Mouse (Mus musculus): ENCODE data around the gene Gm28539. TPM values are rescaled to one million over a fixed set of nuclear protein-coding genes. Genes with fewer than 3 reads are reported as not detected.
A peak's percentile ranks its signal among the peaks of the same experiment; 100 is the strongest.

The Gm28539 gene
- polyA plus RNA-seq, 1 experiment from 2014 or later: not detected

DNA sequence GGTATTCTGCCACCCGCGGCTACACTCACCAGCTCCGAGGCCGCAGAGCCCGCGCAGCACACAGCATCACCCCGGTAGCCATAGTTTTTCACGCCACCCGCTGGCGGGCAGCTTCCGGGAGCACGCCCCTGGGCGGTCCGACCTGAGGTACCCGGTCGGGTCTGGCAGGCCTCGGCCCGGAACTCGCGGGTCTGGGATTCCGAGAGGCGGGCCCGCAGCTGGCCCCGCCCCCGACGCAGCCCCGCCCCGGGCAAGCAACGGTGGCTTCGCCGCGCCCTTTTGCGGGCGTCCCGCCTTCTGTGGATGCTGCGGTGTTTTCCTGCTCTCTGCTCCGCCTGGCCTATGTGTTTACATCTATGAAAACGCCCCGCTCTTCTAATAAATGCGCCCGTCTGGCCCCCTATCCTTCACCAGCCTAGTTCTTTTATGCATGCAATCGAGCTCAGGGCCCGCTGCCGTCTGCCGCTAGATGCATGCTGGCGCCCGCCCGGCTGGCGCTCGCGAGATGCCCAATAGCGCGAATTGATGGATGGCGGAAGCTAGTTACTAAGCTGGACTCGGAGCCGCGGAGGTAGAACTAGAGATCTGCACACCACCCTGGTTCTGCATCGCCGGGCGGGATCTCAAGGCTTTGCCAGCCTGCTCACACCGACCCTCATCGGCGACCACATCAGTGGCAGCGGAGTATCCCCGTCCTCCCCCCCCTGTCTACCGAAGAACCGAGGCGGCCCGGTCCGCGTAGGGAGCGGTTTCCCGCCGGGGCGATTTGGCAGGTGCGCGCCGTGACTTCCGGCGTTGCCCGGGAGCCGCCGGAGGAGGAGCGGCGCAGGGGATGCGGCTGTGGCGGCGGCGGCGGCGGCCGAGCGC lies 40.3 kb downstream of the Gm28539 start, which contains the start of the genes Mrpl40 and Hira:
Gene Mrpl40 (minus strand): TSS at position 421 of the 867 bp plus-strand sequence.
Gene Hira (plus strand): TSS at position 596 of the 867 bp plus-strand sequence.
- Histone ChIP-seq H3K36me3 (ENCODE audit: control insufficient read depth, insufficient read depth, low read length) (peaks cover 20% of the 10 kb centered on the region), H3K4me1 (ENCODE audit: control insufficient read depth, insufficient read depth, low read length) (peaks cover 4% of the 10 kb centered on the region; the same call in 1 of the 2 replicates), H3K9me3 (ENCODE audit: control insufficient read depth, low read depth, low read length) (no peaks in the 10 kb centered on the region), H3K27me3 (ENCODE audit: control insufficient read depth, insufficient read depth, low read length) (no peaks in the 10 kb centered on the region), H3K4me2 (replicated peaks; ENCODE audit: low read depth, low read length) (peak within 1 kb of the TSS; percentile 73), H3K27ac (ENCODE audit: low read length) (peak within 1 kb of the TSS; percentile 93), H3K4me3 (ENCODE audit: low read depth, low read length) (peak within 1 kb of the TSS; percentile 81), H3K9ac (replicated peaks; ENCODE audit: low read depth, low read length) (peak within 1 kb of the TSS; percentile 90)
- WGBS: under 1% methylated on average over 89 of the region's 93 CpGs
- ATAC-seq (ENCODE audit: insufficient number of reproducible peaks, insufficient read depth, low FRiP score, low read depth): peak; percentile 95

DNA sequence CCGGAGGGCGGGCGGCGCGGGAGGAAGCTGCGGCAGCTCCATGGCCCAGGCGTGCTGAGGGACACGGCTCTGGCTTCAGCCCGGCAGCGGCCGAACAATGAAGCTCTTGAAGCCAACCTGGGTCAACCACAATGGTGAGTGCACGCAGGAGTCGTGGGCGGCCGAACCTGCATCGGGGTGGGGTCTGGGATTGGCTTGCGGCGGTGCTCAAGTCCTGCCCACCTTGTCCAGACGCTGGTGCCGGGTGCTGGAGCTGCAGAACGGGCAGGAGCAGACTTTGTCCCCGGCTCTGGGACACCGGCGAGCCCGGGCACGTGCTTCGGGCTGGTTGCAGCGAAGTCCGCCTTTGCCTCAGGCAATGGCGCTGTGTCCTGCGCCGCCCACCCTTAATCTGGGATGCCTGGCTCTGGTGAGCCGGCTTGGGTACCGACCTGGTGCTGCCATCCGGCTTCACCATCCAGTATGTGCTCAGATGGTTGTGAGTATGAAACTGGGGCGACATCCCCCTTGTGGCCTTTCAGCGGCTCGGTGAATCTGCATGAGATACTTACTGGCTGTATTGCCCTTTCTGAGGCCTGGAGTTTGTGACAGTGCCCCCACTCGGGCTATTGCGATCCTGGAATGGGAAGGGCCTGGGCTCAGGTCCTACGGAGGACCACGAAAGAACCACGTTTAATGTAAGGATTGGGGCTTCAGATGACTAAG lies 41.2 kb downstream of the Gm28539 start:
- H3K4me3 ChIP-seq (ENCODE audit: low read depth, low read length): peak overlapping the region; percentile 81
- H3K27me3 ChIP-seq (ENCODE audit: control insufficient read depth, insufficient read depth, low read length): no peaks in the 10 kb centered on the region
- H3K4me1 ChIP-seq (ENCODE audit: control insufficient read depth, insufficient read depth, low read length): peaks cover 4% of the 10 kb centered on the region; the same call in 1 of the 2 replicates
- peak overlapping the region; percentile 73 for H3K4me2 ChIP-seq (replicated peaks; ENCODE audit: low read depth, low read length)
- peak overlapping the region; percentile 93 for H3K27ac ChIP-seq (ENCODE audit: low read length)
- ATAC-seq (ENCODE audit: insufficient number of reproducible peaks, insufficient read depth, low FRiP score, low read depth): peak; percentile 35; the same call in 1 of the 2 replicates
- H3K9me3 ChIP-seq (ENCODE audit: control insufficient read depth, low read depth, low read length): no peaks in the 10 kb centered on the region
- H3K36me3 ChIP-seq (ENCODE audit: control insufficient read depth, insufficient read depth, low read length): peaks cover 14% of the 10 kb centered on the region
- peak overlapping the region; percentile 90 for H3K9ac ChIP-seq (replicated peaks; ENCODE audit: low read depth, low read length)
- WGBS: under 1% methylated on average over 42 of the region's 43 CpGs

DNA sequence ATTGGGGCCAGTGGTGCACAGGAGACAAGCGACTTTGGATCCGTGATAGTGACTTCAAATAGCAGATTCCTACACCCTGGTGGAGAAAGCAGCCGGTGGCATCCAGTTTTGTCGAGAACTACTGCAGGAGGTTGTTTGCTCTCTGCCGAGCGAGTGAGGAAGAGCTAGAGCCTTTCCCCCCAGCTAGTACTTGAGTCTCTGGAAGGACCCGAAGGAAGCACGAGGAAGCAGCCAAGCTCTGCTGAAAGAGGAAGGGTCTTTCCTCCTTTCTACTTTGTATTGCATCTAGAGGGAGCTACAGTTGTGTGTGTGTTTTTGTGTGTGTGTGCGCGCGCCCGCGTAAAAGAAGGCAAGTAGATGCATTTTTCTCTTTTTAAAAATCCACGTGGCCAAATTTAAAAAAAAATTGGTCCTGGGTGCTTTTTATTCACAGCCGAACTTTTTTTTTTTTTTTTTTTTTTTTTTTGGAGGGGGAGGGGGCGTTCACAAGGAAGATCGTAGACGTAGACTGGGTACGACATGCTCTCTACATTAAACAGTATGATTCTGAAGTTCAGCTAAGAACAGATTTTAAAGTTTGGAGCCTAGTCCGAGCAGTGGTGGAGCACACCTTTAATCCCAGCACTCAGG lies 41.8 kb downstream of the Gm28539 start:
- 22% methylated on average over 20 of the region's 20 CpGs for WGBS
- Histone ChIP-seq H3K9ac (replicated peaks; ENCODE audit: low read depth, low read length) (peak overlapping the region; percentile 90), H3K4me1 (ENCODE audit: control insufficient read depth, insufficient read depth, low read length) (peaks cover 4% of the 10 kb centered on the region; the same call in 1 of the 2 replicates), H3K9me3 (ENCODE audit: control insufficient read depth, low read depth, low read length) (no peaks in the 10 kb centered on the region), H3K27me3 (ENCODE audit: control insufficient read depth, insufficient read depth, low read length) (no peaks in the 10 kb centered on the region), H3K4me2 (replicated peaks; ENCODE audit: low read depth, low read length) (peak overlapping the region; percentile 73), H3K36me3 (ENCODE audit: control insufficient read depth, insufficient read depth, low read length) (peaks cover 9% of the 10 kb centered on the region), H3K4me3 (ENCODE audit: low read depth, low read length) (peak overlapping the region; percentile 81), H3K27ac (ENCODE audit: low read length) (peak overlapping the region; percentile 93)
- no peak for ATAC-seq (ENCODE audit: insufficient number of reproducible peaks, insufficient read depth, low FRiP score, low read depth)

DNA sequence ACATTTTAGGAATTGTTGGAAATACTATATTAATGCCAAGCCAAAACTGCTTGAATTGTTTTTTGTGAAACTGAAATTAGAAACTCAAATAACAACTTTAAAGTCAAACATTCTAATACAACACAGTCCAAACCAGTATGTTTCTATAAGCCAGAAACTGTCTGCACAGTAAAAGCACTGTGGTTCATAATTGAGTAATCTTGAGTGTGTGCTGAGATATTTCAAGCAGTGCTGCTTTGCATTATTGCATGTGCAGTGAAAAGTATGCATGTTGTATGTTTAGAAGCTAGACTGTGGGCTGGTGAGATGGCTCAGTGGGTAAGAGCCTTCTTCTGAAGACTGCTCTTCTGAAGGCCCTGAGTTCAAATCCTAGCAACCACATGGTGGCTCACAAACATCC lies 47.7 kb downstream of the Gm28539 start:
- Histone ChIP-seq H3K9me3 (ENCODE audit: control insufficient read depth, low read depth, low read length) (no peaks in the 10 kb centered on the region), H3K4me3 (ENCODE audit: low read depth, low read length) (no peak overlapping the region), H3K4me2 (replicated peaks; ENCODE audit: low read depth, low read length) (no peak overlapping the region), H3K4me1 (ENCODE audit: control insufficient read depth, insufficient read depth, low read length) (0 out of 2 replicates have a peak, but pooled peaks cover 4% of the 10 kb centered on the region), H3K27ac (ENCODE audit: low read length) (no peak overlapping the region), H3K9ac (replicated peaks; ENCODE audit: low read depth, low read length) (no peak overlapping the region), H3K27me3 (ENCODE audit: control insufficient read depth, insufficient read depth, low read length) (no peaks in the 10 kb centered on the region), H3K36me3 (ENCODE audit: control insufficient read depth, insufficient read depth, low read length) (no peaks in the 10 kb centered on the region; the same call in 1 of the 2 replicates)
- ATAC-seq (ENCODE audit: insufficient number of reproducible peaks, insufficient read depth, low FRiP score, low read depth): no peak

DNA sequence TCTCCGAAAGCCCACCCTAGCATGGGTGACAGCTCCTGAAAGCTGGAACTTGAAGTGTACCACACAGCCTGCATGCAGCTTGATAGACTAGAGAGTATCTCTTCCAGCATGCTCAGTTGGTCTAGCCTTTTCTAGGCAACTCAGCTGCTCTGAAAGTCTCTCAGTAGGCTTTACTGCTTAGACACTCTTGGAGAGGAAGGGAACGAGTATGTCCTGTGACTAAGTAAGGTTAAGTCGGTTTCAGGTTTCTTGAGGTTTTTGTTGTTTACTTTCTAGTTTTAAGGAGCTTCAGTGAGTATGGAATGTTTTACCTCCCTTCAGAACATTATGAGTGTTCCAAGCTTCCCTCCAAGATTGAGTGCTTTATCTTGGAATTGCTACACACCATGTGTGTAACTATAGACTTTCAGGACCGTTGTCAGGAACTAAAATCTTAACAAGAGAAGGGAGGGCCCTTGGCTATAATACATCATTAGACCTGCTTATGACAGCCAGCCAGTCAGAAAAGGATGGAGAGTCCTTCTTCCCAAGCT lies 57.5 kb downstream of the Gm28539 start:
- H3K4me1 ChIP-seq (ENCODE audit: control insufficient read depth, insufficient read depth, low read length): no peaks in the 10 kb centered on the region
- no peak overlapping the region for H3K4me2 ChIP-seq (replicated peaks; ENCODE audit: low read depth, low read length)
- WGBS: 61% methylated on average over 4 of the region's 4 CpGs
- H3K36me3 ChIP-seq (ENCODE audit: control insufficient read depth, insufficient read depth, low read length): peaks cover 26% of the 10 kb centered on the region
- no peak overlapping the region for H3K9ac ChIP-seq (replicated peaks; ENCODE audit: low read depth, low read length)
- H3K27ac ChIP-seq (ENCODE audit: low read length): no peak overlapping the region
- no peak overlapping the region for H3K4me3 ChIP-seq (ENCODE audit: low read depth, low read length)
- no peaks in the 10 kb centered on the region for H3K9me3 ChIP-seq (ENCODE audit: control insufficient read depth, low read depth, low read length)
- no peaks in the 10 kb centered on the region for H3K27me3 ChIP-seq (ENCODE audit: control insufficient read depth, insufficient read depth, low read length)
- ATAC-seq (ENCODE audit: insufficient number of reproducible peaks, insufficient read depth, low FRiP score, low read depth): no peak

DNA sequence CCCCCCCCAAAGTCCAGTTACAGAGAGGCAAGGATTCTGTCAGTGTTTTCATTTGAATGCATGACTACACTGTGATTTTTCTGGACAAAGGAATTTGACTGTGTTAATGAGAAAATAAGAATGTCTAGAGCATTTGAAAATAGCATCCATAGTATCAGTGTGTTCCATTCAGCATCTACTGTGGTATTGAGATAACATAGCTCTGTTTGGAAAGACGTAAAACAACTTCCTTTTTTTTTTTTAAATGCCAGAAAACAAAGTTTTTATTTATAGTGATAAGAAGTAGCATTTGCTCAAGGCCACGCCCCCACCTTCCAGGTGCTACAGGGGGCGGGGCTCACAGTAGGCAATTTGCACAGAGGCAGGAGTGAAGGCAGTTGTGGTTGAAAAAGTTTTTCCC lies 58.9 kb downstream of the Gm28539 start:
- H3K4me2 ChIP-seq (replicated peaks; ENCODE audit: low read depth, low read length): no peak overlapping the region
- no peak overlapping the region for H3K4me3 ChIP-seq (ENCODE audit: low read depth, low read length)
- ATAC-seq (ENCODE audit: insufficient number of reproducible peaks, insufficient read depth, low FRiP score, low read depth): no peak
- H3K36me3 ChIP-seq (ENCODE audit: control insufficient read depth, insufficient read depth, low read length): peaks cover 32% of the 10 kb centered on the region
- no peak overlapping the region for H3K27ac ChIP-seq (ENCODE audit: low read length)
- no peaks in the 10 kb centered on the region for H3K4me1 ChIP-seq (ENCODE audit: control insufficient read depth, insufficient read depth, low read length)
- no peak overlapping the region for H3K9ac ChIP-seq (replicated peaks; ENCODE audit: low read depth, low read length)
- H3K27me3 ChIP-seq (ENCODE audit: control insufficient read depth, insufficient read depth, low read length): no peaks in the 10 kb centered on the region
- WGBS: 74% methylated on average over 3 of the region's 3 CpGs
- H3K9me3 ChIP-seq (ENCODE audit: control insufficient read depth, low read depth, low read length): no peaks in the 10 kb centered on the region

DNA sequence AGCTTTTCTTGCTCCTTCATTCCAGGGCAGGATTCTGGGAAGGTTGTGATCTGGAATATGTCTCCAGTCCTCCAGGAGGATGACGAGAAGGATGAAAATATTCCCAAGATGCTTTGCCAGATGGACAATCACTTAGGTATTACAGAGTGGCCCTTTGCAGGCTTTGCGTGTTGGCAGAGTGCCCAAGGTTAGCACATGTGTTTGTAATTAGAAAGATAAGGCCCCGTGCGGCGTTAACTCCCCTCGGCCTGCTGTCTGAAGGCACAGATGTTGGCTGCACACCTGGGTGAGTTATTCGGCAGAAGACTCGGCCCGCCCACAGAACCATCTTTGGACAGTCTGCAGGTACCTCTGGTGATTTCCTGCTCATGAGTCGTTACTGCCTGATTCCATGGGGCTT lies 60.0 kb downstream of the Gm28539 start:
- 0 out of 2 replicates have a peak, but pooled peaks have one; percentile 23 for ATAC-seq (ENCODE audit: insufficient number of reproducible peaks, insufficient read depth, low FRiP score, low read depth)
- H3K4me1 ChIP-seq (ENCODE audit: control insufficient read depth, insufficient read depth, low read length): no peaks in the 10 kb centered on the region
- H3K9me3 ChIP-seq (ENCODE audit: control insufficient read depth, low read depth, low read length): no peaks in the 10 kb centered on the region
- no peak overlapping the region for H3K27ac ChIP-seq (ENCODE audit: low read length)
- H3K27me3 ChIP-seq (ENCODE audit: control insufficient read depth, insufficient read depth, low read length): no peaks in the 10 kb centered on the region
- H3K4me2 ChIP-seq (replicated peaks; ENCODE audit: low read depth, low read length): no peak overlapping the region
- 65% methylated on average over 10 of the region's 10 CpGs for WGBS
- H3K9ac ChIP-seq (replicated peaks; ENCODE audit: low read depth, low read length): no peak overlapping the region
- no peak overlapping the region for H3K4me3 ChIP-seq (ENCODE audit: low read depth, low read length)
- peaks cover 32% of the 10 kb centered on the region for H3K36me3 ChIP-seq (ENCODE audit: control insufficient read depth, insufficient read depth, low read length)

DNA sequence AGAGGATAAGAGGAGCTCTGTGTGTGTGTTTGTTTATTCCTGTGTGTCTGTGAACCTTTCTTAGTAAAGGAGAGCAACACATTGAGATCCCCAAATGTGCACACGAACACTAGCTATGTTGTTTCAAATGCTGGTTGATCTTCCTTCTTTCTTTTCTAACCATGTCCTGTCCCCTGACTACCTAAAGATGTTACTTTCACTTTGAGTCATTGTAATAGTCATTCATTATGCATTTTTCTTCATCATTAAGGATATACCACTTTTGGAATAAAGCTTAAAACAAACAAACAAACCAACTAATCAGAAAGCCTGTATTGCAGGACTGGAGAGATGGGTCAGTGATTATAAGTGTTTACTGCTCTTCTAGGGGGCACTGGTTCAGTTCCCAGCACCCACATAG lies 69.3 kb downstream of the Gm28539 start:
- Histone ChIP-seq H3K4me2 (replicated peaks; ENCODE audit: low read depth, low read length) (no peak overlapping the region), H3K36me3 (ENCODE audit: control insufficient read depth, insufficient read depth, low read length) (peaks cover 31% of the 10 kb centered on the region), H3K27me3 (ENCODE audit: control insufficient read depth, insufficient read depth, low read length) (no peaks in the 10 kb centered on the region), H3K9me3 (ENCODE audit: control insufficient read depth, low read depth, low read length) (no peaks in the 10 kb centered on the region), H3K4me3 (ENCODE audit: low read depth, low read length) (no peak overlapping the region), H3K4me1 (ENCODE audit: control insufficient read depth, insufficient read depth, low read length) (no peaks in the 10 kb centered on the region), H3K27ac (ENCODE audit: low read length) (no peak overlapping the region), H3K9ac (replicated peaks; ENCODE audit: low read depth, low read length) (no peak overlapping the region)
- ATAC-seq (ENCODE audit: insufficient number of reproducible peaks, insufficient read depth, low FRiP score, low read depth): no peak
- 95% methylated on average over 1 of the region's 1 CpGs for WGBS
